In the genomic region with DNA sequence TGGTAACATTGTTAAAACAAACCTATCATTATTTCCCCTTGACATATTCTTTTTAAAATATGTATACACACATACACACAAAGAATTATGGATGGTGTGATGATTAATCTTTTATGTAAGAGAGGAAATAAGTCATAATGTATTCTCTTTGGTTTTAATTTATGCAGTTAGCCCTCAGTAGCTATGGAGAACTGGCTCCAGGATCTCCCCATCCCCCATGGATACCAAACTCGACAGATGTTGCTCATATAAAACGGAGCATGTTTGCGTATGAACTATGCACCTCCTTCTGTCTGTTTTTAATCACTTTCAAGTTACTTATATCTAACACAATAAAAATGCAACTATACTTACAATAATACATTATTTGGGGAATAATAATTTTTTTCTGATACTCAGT, we compare ENCODE assay signal across 16 mouse cellular contexts.
A peak's percentile ranks its signal among the peaks of the same experiment; 100 is the strongest.
DNase-seq lines count a peak whose midpoint lies in the region; ATAC-seq and TF ChIP-seq lines count a peak whose summit lies in the region.
"Had no signal": no experiment of that assay in that cellular context is flagged by ENCODE, and none has a peak within 500 bp of the region (broad histone marks: within the 10 kb centered on the region; RNA-seq: fewer than 3 reads in every experiment).

No protein-coding gene starts in this region.

- no peak for TF ChIP-seq CTCF in heart, adult 2 months (IDR thresholded peaks at IDR 0.05)

- ATAC-seq in hindbrain, embryonic 14.5 days (ENCODE audit: low FRiP score): no peak

- DNase-seq in hindbrain, embryonic 10.5 days (ENCODE audit: low spot score): no peak
- DNase-seq in hindbrain, embryonic 14.5 days (ENCODE audit: low spot score): no peak
- peak; percentile 25 for DNase-seq in retina, embryonic 14.5 days (ENCODE audit: low spot score)
- no peak for DNase-seq in retina, postnatal 1 day
- peak; percentile 31 for DNase-seq in mesoderm, embryonic 11.5 days (ENCODE audit: low read depth, low spot score)
- no peak for DNase-seq in testis, postnatal 10 days (ENCODE audit: low spot score)
- DNase-seq in heart, adult 2 months: no peak
- DNase-seq in thymus, postnatal 14 days: no peak
- DNase-seq: adrenal gland, adult 8-10 months; B cell, adult 2 months; cerebellum, postnatal 25 days; kidney, adult 18-20 months; right cerebral cortex, postnatal 25 days; thymus, adult 18-20 months had no signal

- H3K9me3 ChIP-seq in hindbrain, embryonic 10.5 days: no peaks in the 10 kb centered on the region
- no peaks in the 10 kb centered on the region for H3K9me3 ChIP-seq in hindbrain, embryonic 14.5 days (ENCODE audit: control insufficient read depth, low read length)

- H3K4me1 ChIP-seq in hindbrain, embryonic 10.5 days (replicated peaks): peaks cover 20% of the 10 kb centered on the region
- H3K4me1 ChIP-seq in hindbrain, embryonic 14.5 days (replicated peaks; ENCODE audit: control insufficient read depth, insufficient read depth, low read length): 0 out of 2 replicates have a peak, but pooled peaks cover 8% of the 10 kb centered on the region
- H3K4me1 ChIP-seq in heart, adult 2 months (ENCODE audit: control insufficient read depth, insufficient read depth, low read length): no peaks in the 10 kb centered on the region

- H3K27me3 ChIP-seq in hindbrain, embryonic 10.5 days (ENCODE audit: insufficient read depth, poor library complexity, severe bottlenecking): no peaks in the 10 kb centered on the region
- H3K27me3 ChIP-seq in hindbrain, embryonic 14.5 days (ENCODE audit: control insufficient read depth, insufficient read depth, low read length): no peaks in the 10 kb centered on the region
- H3K27me3 ChIP-seq in heart, adult 2 months (ENCODE audit: control insufficient read depth, insufficient read depth, low read length): 0 out of 2 replicates have a peak, but pooled peaks cover 2% of the 10 kb centered on the region

- no peak overlapping the region for H3K9ac ChIP-seq in hindbrain, embryonic 14.5 days
- H3K9ac ChIP-seq in heart, adult 2 months (ENCODE audit: low read depth, low read length): no peak overlapping the region

- no peak for TF ChIP-seq POLR2A in heart, adult 2 months (IDR thresholded peaks at IDR 0.05; ENCODE audit: insufficient read depth, low read depth, low read length)

- H3K27ac ChIP-seq in hindbrain, embryonic 10.5 days: 0 out of 2 replicates have a peak overlapping the region, but pooled peaks have one; percentile 78
- no peak overlapping the region for H3K27ac ChIP-seq in hindbrain, embryonic 14.5 days
- H3K27ac ChIP-seq in heart, adult 2 months: no peak overlapping the region

- H3K36me3 ChIP-seq in hindbrain, embryonic 10.5 days: no peaks in the 10 kb centered on the region
- H3K36me3 ChIP-seq in hindbrain, embryonic 14.5 days (replicated peaks; ENCODE audit: control insufficient read depth, insufficient read depth): no peaks in the 10 kb centered on the region
- no peaks in the 10 kb centered on the region for H3K36me3 ChIP-seq in heart, adult 2 months (ENCODE audit: control insufficient read depth, insufficient read depth, low read length)

- H3K4me2 ChIP-seq in hindbrain, embryonic 14.5 days (replicated peaks): no peak overlapping the region
- H3K4me2 ChIP-seq: heart, embryonic 11.5 days; liver, embryonic 11.5 days had no signal

- TF ChIP-seq EP300 in heart, adult 2 months (IDR thresholded peaks at IDR 0.05; ENCODE audit: insufficient read depth, low read depth, low read length): no peak

- intact Hi-C loops in heart, adult 2 months (cut with DNase I): no loop called here

- no peak overlapping the region for H3K4me3 ChIP-seq in hindbrain, embryonic 10.5 days
- no peak overlapping the region for H3K4me3 ChIP-seq in hindbrain, embryonic 14.5 days (replicated peaks; ENCODE audit: low read length)
- no peak overlapping the region for H3K4me3 ChIP-seq in heart, adult 2 months

- no peaks in the 10 kb centered on the region for H3K79me2 ChIP-seq in heart, adult 2 months (replicated peaks; ENCODE audit: control insufficient read depth, insufficient read depth, low read length)

- WGBS in hindbrain, embryonic 10.5 days: 39% methylated on average over 3 of the region's 3 CpGs
- WGBS in hindbrain, embryonic 14.5 days: 16% methylated on average over 3 of the region's 3 CpGs
- 76% methylated on average over 3 of the region's 3 CpGs for WGBS in heart, adult 2 months

Comparison
In these comparisons a context has a peak if more than half of its experiments do, and no peak if none do; other contexts are left out.
1. DNase-seq: peak in retina, embryonic 14.5 days (single experiment) and mesoderm, embryonic 11.5 days (single experiment); none in hindbrain, embryonic 10.5 days (single experiment), hindbrain, embryonic 14.5 days (single experiment), retina, postnatal 1 day (single experiment), testis, postnatal 10 days (single experiment), heart, adult 2 months (0 of 2) and thymus, postnatal 14 days (single experiment).